Mouse (Mus musculus): ENCODE data around the gene Dbndd2.
A peak's percentile ranks its signal among the peaks of the same experiment; 100 is the strongest.

Gene Dbndd2

GRCm38 (mm10) chr2:164453887-164454500 is 31.9 kb upstream of the Dbndd2 start:
- DNase-seq (ENCODE audit: extremely low spot score): no peak

DNA sequence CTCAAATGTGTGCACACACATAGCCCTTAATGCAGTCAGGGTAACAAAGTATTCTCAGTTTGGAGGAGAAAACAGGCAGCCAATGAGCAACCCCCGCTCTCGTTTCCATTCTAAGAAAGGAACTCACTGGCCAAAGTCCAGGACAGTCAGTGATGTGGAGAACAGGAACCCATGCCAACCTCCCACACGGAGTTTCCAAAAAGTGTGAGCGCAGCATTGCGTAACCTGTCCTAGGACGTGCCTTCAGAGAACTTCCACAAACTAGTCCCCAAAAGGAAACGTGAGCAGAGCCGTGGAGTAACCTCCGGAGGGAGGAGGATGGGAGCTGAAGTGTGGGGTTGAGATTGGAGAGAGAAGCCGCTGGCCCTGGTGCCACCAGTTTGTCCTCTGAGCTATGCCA is 31.1 kb upstream of the Dbndd2 start:
- DNase-seq (ENCODE audit: extremely low spot score): no peak

DNA sequence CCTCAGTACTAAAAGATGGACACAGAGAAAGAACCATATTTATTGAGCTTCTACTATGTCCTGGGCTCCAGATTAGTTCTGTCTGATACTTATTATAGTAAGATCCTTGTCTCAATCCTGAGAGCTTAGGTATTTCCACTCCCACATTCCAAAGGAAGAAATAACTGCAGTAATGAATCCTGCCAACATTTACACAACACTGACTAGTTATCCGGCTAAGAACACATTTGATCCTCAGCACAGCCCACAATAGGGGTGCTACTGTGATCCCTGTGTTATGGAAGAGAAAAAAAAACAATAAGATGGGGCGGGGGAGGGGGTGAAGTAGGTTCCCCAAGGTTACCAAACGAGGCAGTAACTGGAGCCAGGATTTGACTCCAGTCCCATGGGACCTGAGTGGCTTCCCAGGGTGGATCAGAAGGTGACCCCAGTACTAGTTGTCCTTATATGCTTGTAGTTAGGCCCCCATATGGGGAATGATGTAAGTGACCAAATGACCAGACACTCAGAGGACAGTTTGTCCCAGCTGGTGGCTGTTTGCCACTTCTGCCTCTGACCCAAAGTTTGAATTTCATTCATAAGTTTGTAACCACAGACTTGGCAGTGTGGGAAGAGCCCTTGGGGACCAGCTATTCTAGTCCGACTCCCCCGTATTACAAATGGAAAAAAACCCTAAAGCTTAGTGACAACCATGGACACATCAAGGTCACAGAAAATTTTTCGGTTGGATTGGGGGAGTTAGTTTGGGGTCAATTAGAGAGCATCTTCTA is 30.3 kb upstream of the Dbndd2 start:
- no peak for DNase-seq (ENCODE audit: extremely low spot score)

- no peak for DNase-seq (ENCODE audit: extremely low spot score)
Observed at GRCm38 (mm10) chr2:164456413-164456812, 29.5 kb upstream of the Dbndd2 start.

- peak; percentile 53 for DNase-seq (ENCODE audit: extremely low spot score)
Observed at GRCm38 (mm10) chr2:164456864-164457300, 29.0 kb upstream of the Dbndd2 start, which contains the start of gene Sys1. Sys1 (plus strand) TSS chr2:164456964.

DNA sequence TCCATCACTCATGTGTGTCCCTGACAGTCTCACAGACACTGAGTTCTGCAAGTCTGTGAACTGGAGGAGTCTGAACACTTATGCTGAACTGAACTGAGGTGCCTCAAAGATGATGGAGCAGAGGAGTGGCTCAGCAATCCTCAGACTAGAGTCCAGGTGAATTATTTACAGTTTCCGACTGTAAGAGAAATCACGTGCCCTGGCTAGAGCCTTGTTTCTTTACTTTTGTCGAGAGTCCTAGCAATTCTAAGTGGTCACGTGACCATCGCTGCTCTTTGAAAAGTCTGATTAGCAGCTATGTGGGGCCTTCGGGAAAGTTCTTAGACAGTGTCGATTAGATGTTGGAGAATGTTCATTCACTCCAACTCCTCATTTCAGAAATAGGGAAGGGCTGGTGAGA is 28.0 kb upstream of the Dbndd2 start:
- no peak for DNase-seq (ENCODE audit: extremely low spot score)

GRCm38 (mm10) chr2:164458535-164458934 is 27.4 kb upstream of the Dbndd2 start:
- DNase-seq (ENCODE audit: extremely low spot score): no peak

DNA sequence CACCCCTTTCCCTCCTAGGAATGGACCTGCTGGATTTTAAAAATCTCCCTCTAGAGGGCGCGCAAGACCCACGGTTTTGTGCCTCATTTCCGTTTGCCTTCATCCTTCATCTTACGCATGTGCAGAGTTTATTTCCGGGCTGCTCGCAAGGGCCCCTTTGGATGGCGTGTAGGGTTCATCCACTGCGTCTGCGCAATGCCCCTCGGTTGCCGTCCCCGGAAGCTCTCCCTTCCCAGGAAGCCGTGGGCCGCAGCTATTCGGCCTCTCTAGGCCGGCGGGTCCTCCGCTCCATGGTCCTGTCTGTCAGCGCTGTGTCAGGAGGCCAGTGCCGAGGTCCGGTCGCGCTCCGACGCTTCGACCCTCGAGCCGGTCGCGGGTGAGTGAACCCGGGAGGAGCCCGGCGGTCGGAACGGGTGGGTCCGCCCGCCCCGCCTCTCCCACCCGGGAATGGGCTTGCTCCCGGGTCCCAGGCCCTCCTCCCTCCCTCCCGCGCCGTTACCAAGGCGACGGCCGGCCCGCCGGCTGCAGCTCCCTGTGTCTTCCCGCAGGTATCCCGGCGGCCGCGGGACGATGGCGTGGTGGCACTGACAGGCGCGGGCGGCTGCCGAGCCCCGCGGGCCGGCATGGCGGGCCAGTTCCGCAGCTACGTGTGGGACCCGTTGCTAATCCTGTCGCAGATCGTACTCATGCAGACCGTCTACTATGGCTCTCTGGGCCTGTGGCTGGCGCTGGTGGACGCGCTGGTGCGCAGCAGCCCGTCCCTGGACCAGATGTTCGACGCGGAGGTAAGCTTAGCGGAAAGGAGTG is 25.0 kb upstream of the Dbndd2 start, which contains the start of gene Gm20458:
TSS of gene Gm20458 (plus strand) at position 223 of the 807 bp plus-strand sequence.
- DNase-seq (ENCODE audit: extremely low spot score): peak; percentile 96

DNA sequence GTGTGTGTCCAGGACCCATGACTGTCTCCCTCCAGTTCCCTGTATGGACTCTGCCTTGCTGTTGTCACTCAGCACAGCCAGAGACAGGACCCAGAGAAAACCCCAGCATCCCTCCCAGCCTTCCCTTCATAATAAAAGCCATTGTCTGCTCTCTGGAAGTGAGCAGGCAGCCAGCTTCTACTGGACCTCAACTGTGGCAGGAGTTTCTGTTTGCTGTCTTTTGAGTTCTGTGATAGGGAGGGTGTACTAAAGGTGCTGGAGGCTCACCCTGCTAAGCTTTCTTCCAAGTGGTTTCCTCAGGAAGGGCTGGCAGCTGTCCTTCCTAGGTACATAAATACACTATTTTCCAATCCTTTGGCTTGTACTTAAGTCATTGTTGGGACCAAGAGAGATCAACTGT is 20.7 kb upstream of the Dbndd2 start:
- DNase-seq (ENCODE audit: extremely low spot score): no peak

DNA sequence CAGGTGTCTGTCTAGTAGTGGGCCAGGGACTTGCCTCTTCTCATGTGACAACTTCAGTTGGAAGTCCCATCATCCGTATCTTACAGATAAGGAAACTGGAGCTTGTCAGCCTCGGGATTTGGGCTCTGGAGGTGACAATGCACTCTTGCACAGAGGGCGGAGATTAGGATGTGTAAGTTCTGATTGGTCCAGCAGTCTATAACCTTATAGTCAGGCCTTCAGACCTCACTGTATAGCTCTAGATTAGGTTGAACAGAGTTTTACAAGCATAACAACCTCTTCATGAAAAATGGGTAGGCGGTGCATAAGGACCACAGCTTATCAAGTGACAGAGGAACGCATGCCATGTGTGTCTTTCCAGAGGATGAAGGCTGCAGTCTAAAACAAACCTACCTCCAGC is 19.1 kb upstream of the Dbndd2 start:
- DNase-seq (ENCODE audit: extremely low spot score): no peak

DNA sequence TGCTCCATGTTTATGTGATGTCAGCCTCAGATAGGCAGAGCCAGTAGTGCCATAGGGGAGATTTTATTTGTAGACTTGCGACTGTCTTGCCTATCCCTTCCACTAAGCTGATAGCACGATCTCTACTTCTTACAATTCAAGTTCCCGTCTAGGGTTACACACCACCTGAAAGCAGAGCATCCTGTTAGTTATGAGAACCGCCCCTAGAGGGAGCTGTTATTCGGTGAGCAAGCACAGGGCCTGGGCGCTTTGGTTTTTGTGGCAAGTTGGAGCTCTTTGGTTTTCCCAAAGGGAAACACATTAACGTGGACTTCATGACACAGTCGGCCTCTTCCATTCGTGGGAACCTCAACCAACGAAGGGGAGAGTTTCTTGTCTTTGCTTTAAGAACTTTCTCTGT is 15.7 kb upstream of the Dbndd2 start:
- peak; percentile 59 for DNase-seq (ENCODE audit: extremely low spot score)

DNA sequence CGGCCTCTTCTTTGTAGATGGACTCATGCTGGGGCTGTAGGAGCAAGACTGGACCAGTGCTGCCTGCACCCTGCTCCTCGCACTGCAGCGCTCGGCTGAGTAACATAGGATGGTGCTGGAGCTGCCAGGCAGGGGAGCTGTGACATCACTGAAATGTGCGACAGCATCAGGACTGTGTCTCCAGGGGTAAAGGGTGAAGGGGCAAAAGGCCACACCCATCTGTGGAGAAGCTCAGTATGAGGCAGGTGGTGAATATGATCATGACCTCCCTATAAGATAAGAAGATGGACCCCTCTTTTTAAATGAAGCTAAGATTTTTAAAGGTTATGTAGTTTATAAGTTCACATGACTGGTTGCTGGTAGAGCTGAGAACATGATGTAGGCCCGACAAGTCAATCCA is 12.3 kb upstream of the Dbndd2 start, which contains the start of gene Trp53tg5:
TSS of gene Trp53tg5 (minus strand) at position 101 of the 400 bp plus-strand sequence.
- no peak for DNase-seq (ENCODE audit: extremely low spot score)

- peak; percentile 40 for DNase-seq (ENCODE audit: extremely low spot score)
Observed at GRCm38 (mm10) chr2:164486258-164487114, 580 bp downstream of the Dbndd2 start.

DNA sequence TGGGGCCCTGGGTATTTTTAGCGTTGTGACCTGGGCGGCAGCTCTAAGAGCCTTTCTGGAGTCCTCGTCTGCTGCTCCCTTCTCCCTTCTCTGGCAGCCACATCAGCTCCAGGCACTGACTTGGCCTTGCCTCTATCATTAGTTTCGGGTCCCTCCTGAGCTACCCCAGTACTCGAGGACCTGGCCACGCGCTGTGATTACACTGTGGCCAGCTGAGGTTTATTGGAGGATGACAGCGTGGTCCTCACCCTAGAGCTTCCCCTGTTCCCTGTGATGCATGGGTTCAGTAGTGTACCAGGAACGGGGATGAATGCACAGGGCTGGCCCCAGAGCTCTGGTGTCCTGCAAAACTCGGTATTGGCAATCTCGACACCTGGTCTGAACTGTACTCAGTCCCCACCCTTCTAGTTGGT is 1.2 kb downstream of the Dbndd2 start:
- DNase-seq (ENCODE audit: extremely low spot score): no peak

DNA sequence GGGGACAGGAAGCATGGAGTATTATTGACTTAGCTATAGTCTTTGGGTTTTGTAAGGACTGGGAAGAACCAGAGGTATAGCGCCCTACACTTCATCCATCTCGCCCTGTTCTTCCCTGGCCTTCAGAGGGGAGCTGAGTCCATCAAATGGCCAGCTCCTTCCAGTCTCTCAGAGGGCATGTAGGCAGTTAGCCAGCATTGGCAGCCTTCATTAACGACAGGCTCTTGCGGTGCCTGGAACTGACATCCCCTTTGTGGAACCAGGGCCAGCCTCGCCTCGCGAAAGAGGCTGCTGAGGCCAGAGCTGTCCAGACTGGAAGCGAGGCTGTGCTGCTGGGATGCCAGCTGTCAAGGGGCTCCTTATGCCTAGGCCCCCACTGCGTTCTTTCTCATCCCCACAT is 1.9 kb downstream of the Dbndd2 start:
- DNase-seq (ENCODE audit: extremely low spot score): no peak

DNA sequence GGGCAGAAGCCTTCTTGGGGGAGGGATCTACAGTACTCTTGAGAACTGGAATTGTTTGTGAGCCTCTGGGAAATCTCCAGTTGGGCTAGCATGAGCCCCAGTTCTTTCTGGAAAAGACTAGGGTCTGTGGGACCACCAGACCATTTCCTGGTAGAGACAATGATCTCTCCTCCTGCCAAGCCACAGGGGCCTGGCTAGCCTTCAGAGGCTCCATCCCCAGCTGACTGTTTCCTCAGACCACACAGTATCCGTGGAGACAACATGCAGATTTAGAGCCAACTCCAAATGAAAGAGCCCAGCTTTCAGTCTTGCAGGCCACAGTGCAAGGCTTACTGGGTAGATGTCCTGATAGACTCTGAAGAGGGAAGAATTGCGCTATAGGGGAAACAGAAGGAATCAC is 8.2 kb downstream of the Dbndd2 start:
- no peak for DNase-seq (ENCODE audit: extremely low spot score)

- DNase-seq (ENCODE audit: extremely low spot score): no peak
Observed at GRCm38 (mm10) chr2:164496331-164496730, 10.4 kb downstream of the Dbndd2 start.

DNA sequence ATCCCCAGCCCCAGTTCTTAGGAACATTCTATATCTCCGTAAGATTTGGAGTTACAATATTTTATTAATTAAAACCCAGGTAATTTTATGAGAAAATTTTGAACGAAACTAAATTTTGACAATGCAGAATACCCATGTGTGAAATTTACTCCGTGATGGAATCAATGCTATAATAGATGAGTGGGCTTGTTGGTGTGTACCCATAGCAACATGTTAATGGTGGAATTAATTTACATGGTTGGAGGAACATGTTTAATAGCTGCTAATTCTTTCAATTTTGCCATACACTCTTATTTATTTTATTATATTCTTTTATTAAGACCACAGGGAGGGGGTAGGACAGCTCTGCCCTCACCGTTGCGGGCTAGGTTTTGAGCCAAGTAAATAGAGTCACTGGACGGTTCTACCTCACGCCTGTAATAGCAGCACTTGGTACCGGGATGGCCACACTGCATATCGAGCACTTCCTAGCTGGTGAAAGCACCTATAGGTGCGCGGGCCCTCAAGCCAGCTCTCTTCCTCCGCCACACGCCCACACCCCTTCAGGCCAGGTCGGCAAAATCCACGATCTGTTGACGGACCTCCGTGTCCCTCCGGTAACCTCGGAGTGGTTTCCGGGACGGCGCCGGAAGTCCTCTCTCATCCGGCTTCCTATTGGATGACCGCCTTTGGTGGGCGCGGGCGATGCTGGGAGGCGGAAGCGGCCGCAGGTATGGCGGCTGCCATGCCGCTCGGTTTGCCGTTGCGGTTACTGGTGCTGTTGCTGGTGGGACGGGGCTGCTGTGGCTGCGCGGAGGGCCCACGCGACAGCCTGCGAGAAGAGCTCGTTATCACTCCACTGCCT is 11.2 kb downstream of the Dbndd2 start, which contains the start of gene Pigt:
TSS of gene Pigt (plus strand) at position 674 of the 844 bp plus-strand sequence.
- peak; percentile 78 for DNase-seq (ENCODE audit: extremely low spot score)

GRCm38 (mm10) chr2:164497691-164498268 is 11.9 kb downstream of the Dbndd2 start:
- DNase-seq (ENCODE audit: extremely low spot score): no peak

- no peak for DNase-seq (ENCODE audit: extremely low spot score)
Observed at GRCm38 (mm10) chr2:164499317-164499716, 13.4 kb downstream of the Dbndd2 start.
